Mouse (Mus musculus) kidney, embryonic 15.5 days (tissue): ENCODE results near the gene Rimkla. TPM values are rescaled to one million over a fixed set of nuclear protein-coding genes. Genes with fewer than 3 reads are reported as not detected.

ENCODE experiments used
- ATAC-seq: fragments of 200-750 bp; cut with Nextera tagmentation; replicated peaks from 2 replicates; pipeline ENCODE4 v1.8.0; 2017; ENCODE audit warnings: moderate TSS enrichment; ENCODE audit not compliant: low FRiP score
- H3K27ac ChIP-seq: fragments of 300-500 bp; sonication (generic); 2 replicates; pipeline ENCODE4 v1.5.1; 2015; ENCODE audit warnings: mild to moderate bottlenecking, inconsistent platforms
- H3K27me3 ChIP-seq: fragments of 300-500 bp; sonication (generic); 2 replicates; pipeline ENCODE4 v1.6.1; 2015; ENCODE audit warnings: inconsistent platforms
- H3K36me3 ChIP-seq: fragments of 300-500 bp; sonication (generic); 2 replicates; pipeline ENCODE4 v1.6.1; 2015; ENCODE audit warnings: inconsistent platforms
- H3K4me1 ChIP-seq: fragments of 300-500 bp; sonication (generic); 2 replicates; pipeline ENCODE4 v1.6.1; 2015; ENCODE audit warnings: inconsistent platforms
- H3K4me2 ChIP-seq: fragments of 300-500 bp; sonication (generic); 2 replicates; pipeline ENCODE4 v1.6.1; 2015; ENCODE audit warnings: moderate library complexity, mild to moderate bottlenecking, inconsistent platforms
- H3K4me3 ChIP-seq: fragments of 300-500 bp; sonication (generic); replicated peaks from 2 replicates; pipeline ENCODE4 v1.5.1; 2015; ENCODE audit warnings: mild to moderate bottlenecking, inconsistent platforms
- H3K9ac ChIP-seq: fragments of 300-500 bp; sonication (generic); 2 replicates; pipeline ENCODE4 v1.6.1; 2015; ENCODE audit warnings: mild to moderate bottlenecking, inconsistent platforms
- H3K9me3 ChIP-seq: fragments of 300-500 bp; sonication (generic); replicated peaks from 2 replicates; pipeline ENCODE4 v1.6.1; 2016; ENCODE audit warnings: inconsistent platforms
- WGBS: fragments of 180-500 bp; shearing (Covaris S2); methylation state at CpG from one replicate; pipeline ENCODE4 v1.1.7; 2015; ENCODE audit warnings: mixed read lengths; 5-methylcytosine and 5-hydroxymethylcytosine counted together
- polyA plus RNA-seq: library from polyadenylated mRNA; unstranded; fragments of >200 nt; fragmentation: Nextera tagmentation; extraction: Ambion mirVana; gene quantifications from 2 replicates; pipeline ENCODE4 v1.2.1, GENCODE M21; 2015

Rimkla gene
- polyA plus RNA-seq, 1 experiment from 2014 or later: 2.4 TPM

GRCm38 (mm10) chr4:119441836-119442235 is 50.6 kb downstream of the Rimkla start:
- no peak overlapping the region for H3K27ac ChIP-seq
- no peak overlapping the region for H3K4me2 ChIP-seq
- H3K4me1 ChIP-seq: peaks cover 4% of the 10 kb centered on the region
- no peak overlapping the region for H3K9ac ChIP-seq
- H3K36me3 ChIP-seq: no peaks in the 10 kb centered on the region
- H3K27me3 ChIP-seq: no peaks in the 10 kb centered on the region
- no peak for ATAC-seq
- WGBS: 89% methylated on average over 4 of the region's 4 CpGs
- H3K9me3 ChIP-seq: no peaks in the 10 kb centered on the region
- no peak overlapping the region for H3K4me3 ChIP-seq

DNA sequence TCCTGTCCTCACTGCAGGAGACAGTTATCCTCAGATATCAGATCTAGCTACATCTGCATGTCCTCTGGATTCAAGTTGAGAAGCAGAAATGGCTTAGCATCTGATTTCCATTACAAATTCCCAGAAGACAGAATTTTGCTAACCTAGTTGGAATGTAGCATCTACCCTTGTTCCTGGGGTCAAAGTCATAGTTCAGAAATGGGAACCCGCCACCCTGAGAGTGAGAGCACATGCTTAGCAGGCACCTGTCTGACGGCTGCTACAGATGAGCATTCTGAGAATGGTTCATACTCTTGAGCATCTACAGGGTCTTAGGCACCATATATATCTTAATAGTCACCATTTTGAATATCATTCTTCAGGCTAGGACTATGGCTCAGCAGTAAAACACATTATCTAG is 54.5 kb downstream of the Rimkla start:
- H3K4me1 ChIP-seq: peaks cover 4% of the 10 kb centered on the region
- no peaks in the 10 kb centered on the region for H3K27me3 ChIP-seq
- H3K9me3 ChIP-seq: no peaks in the 10 kb centered on the region
- 82% methylated on average over 2 of the region's 2 CpGs for WGBS
- H3K27ac ChIP-seq: no peak overlapping the region
- H3K36me3 ChIP-seq: no peaks in the 10 kb centered on the region
- H3K4me2 ChIP-seq: no peak overlapping the region
- H3K4me3 ChIP-seq: no peak overlapping the region
- ATAC-seq: no peak
- no peak overlapping the region for H3K9ac ChIP-seq

DNA sequence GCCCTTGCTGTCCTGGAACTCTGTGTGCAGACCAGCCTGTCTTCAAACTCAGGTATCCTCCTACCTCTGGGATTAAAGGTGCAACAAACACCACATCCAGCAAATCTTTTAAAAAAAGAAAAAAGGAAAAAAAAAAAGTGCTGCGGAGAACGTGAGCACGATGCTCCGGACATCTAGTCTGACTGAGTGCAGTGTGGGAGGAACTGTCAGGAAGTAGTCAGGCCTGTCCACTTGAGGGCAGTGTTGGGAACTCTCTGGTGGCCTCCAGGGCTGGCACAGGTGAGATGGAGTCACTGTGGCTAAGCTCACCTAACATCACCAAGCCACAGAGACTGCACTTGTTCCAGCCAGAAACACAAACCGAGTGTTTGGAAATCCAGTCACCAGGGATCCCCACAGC is 61.8 kb downstream of the Rimkla start:
- Histone ChIP-seq H3K27me3 (no peaks in the 10 kb centered on the region), H3K4me2 (no peak overlapping the region), H3K9me3 (no peaks in the 10 kb centered on the region), H3K4me1 (no peaks in the 10 kb centered on the region; the same call in 1 of the 2 replicates), H3K4me3 (no peak overlapping the region), H3K9ac (no peak overlapping the region), H3K36me3 (no peaks in the 10 kb centered on the region), H3K27ac (no peak overlapping the region)
- 0 out of 2 replicates have a peak, but pooled peaks have one; percentile 49 for ATAC-seq
- 22% methylated on average over 5 of the region's 5 CpGs for WGBS

- WGBS: 63% methylated on average over 2 of the region's 2 CpGs
- H3K9ac ChIP-seq: no peak overlapping the region
- no peak for ATAC-seq
These were observed 64.7 kb downstream of the Rimkla start for GRCm38 (mm10) chr4:119427680-119428079.

DNA sequence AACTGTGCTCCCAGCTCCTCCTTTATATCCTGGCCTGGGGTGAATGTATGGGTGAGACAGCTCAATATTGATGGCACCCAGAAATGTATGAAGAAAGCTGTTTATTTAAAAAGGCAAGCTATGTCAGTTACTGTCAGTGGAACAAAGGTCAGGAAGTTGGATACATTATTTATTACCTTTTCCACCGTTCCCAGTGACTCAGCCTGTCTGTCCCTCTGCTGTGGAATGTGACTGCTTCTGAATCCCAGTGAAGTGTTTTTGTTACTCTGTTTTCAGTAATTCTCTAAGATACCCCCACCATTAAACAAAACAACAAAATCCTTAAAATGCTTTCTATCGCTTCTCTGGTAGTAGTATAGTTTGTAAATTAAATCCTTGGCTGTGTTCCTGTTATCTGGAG is 66.8 kb downstream of the Rimkla start:
- Histone ChIP-seq H3K9me3 (no peaks in the 10 kb centered on the region), H3K36me3 (no peaks in the 10 kb centered on the region), H3K9ac (no peak overlapping the region), H3K4me1 (peaks cover 25% of the 10 kb centered on the region), H3K27ac (0 out of 2 replicates have a peak overlapping the region, but pooled peaks have one; percentile 29), H3K4me3 (no peak overlapping the region), H3K27me3 (no peaks in the 10 kb centered on the region), H3K4me2 (no peak overlapping the region)
- 29% methylated on average over 2 of the region's 2 CpGs for WGBS
- no peak for ATAC-seq

More at GRCm38 (mm10) chr4:119427680-119428079, 64.7 kb downstream of the Rimkla start:
- Histone ChIP-seq H3K9me3 (no peaks in the 10 kb centered on the region), H3K27me3 (no peaks in the 10 kb centered on the region), H3K27ac (no peak overlapping the region), H3K36me3 (no peaks in the 10 kb centered on the region), H3K4me2 (no peak overlapping the region), H3K4me1 (peaks cover 13% of the 10 kb centered on the region), H3K4me3 (no peak overlapping the region)

- H3K9ac ChIP-seq: no peak overlapping the region
- H3K4me2 ChIP-seq: no peak overlapping the region
- no peak overlapping the region for H3K4me3 ChIP-seq
- H3K27me3 ChIP-seq: no peaks in the 10 kb centered on the region
- no peaks in the 10 kb centered on the region for H3K36me3 ChIP-seq
- H3K4me1 ChIP-seq: peaks cover 28% of the 10 kb centered on the region
- ATAC-seq: no peak
- no peak overlapping the region for H3K27ac ChIP-seq
- 86% methylated on average over 2 of the region's 2 CpGs for WGBS
- H3K9me3 ChIP-seq: no peaks in the 10 kb centered on the region
These were observed 67.4 kb downstream of the Rimkla start for GRCm38 (mm10) chr4:119425077-119425476.

DNA sequence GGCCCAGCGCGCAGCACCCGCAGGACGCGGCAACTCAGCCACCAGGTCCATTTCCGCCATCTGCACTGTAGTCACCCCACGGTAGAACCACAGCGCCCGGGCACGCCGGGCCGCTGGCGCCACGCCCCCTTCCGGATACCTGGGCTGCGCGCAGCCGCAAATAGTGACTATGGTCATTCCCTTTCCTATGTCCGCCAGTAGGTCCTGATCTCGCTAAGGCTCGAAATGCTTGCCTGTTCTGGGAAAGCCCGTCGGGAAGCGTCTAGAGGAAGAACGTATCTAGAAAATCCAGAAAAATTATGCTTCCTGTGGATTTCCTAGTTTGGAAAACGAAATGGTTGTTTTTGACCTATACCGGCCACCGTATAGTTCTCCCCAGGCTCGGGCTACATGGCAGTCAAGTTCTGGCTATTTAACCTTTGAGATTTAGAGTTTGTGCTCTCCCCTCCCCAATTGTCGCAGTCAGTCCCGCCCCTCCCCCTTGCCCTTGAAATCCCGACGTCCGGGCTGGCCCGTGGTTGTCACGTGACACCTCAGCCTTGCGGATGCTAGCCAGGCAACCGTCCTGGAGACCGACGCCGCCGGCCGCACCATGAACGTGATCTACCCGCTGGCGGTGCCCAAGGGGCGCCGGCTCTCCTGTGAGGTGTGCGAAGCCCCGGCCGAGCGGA is 70.0 kb downstream of the Rimkla start, which contains the start of the genes Ppcs and Zmynd12:
Gene Ppcs, minus strand, starts transcription at position 127 of the 671 bp plus-strand sequence.
Gene Zmynd12, plus strand, starts transcription at position 521 of the 671 bp plus-strand sequence.
- H3K27ac ChIP-seq: peak within 1 kb of the TSS; percentile 97
- H3K9me3 ChIP-seq: no peaks in the 10 kb centered on the region
- no peaks in the 10 kb centered on the region for H3K27me3 ChIP-seq
- H3K36me3 ChIP-seq: peaks cover 20% of the 10 kb centered on the region
- peaks cover 28% of the 10 kb centered on the region for H3K4me1 ChIP-seq
- under 1% methylated on average over 52 of the region's 52 CpGs for WGBS
- peak; percentile 96 for ATAC-seq
- H3K4me3 ChIP-seq: peak within 1 kb of the TSS; percentile 61
- H3K9ac ChIP-seq: peak within 1 kb of the TSS; percentile 69
- peak within 1 kb of the TSS; percentile 91 for H3K4me2 ChIP-seq

GRCm38 (mm10) chr4:119421921-119422293 is 70.5 kb downstream of the Rimkla start:
- H3K36me3 ChIP-seq: peaks cover 20% of the 10 kb centered on the region
- H3K27ac ChIP-seq: peak overlapping the region; percentile 97
- H3K4me2 ChIP-seq: peak overlapping the region; percentile 91
- WGBS: under 1% methylated on average over 31 of the region's 31 CpGs
- H3K9me3 ChIP-seq: no peaks in the 10 kb centered on the region
- H3K4me3 ChIP-seq: peak overlapping the region; percentile 61
- ATAC-seq: peak; percentile 64; the same call in 1 of the 2 replicates
- no peaks in the 10 kb centered on the region for H3K27me3 ChIP-seq
- H3K9ac ChIP-seq: peak overlapping the region; percentile 69
- peaks cover 28% of the 10 kb centered on the region for H3K4me1 ChIP-seq

- H3K9me3 ChIP-seq: no peaks in the 10 kb centered on the region
- no peaks in the 10 kb centered on the region for H3K27me3 ChIP-seq
- peaks cover 20% of the 10 kb centered on the region for H3K36me3 ChIP-seq
- H3K27ac ChIP-seq: no peak overlapping the region
- peak overlapping the region; percentile 61 for H3K4me3 ChIP-seq
- H3K4me1 ChIP-seq: peaks cover 28% of the 10 kb centered on the region
- 42% methylated on average over 3 of the region's 3 CpGs for WGBS
- ATAC-seq: no peak
- H3K9ac ChIP-seq: peak overlapping the region; percentile 69
- H3K4me2 ChIP-seq: peak overlapping the region; percentile 91
These were observed 71.2 kb downstream of the Rimkla start for GRCm38 (mm10) chr4:119421191-119421590.

- Histone ChIP-seq H3K4me3 (no peak overlapping the region), H3K9ac (no peak overlapping the region), H3K4me2 (no peak overlapping the region), H3K4me1 (peaks cover 27% of the 10 kb centered on the region), H3K27ac (no peak overlapping the region), H3K36me3 (peaks cover 20% of the 10 kb centered on the region), H3K27me3 (no peaks in the 10 kb centered on the region), H3K9me3 (no peaks in the 10 kb centered on the region)
- 91% methylated on average over 3 of the region's 3 CpGs for WGBS
- no peak for ATAC-seq
These were observed 74.5 kb downstream of the Rimkla start for GRCm38 (mm10) chr4:119417894-119418293.

GRCm38 (mm10) chr4:119417270-119417669 is 75.2 kb downstream of the Rimkla start:
- Histone ChIP-seq H3K36me3 (peaks cover 20% of the 10 kb centered on the region), H3K9me3 (no peaks in the 10 kb centered on the region), H3K4me2 (no peak overlapping the region), H3K4me3 (no peak overlapping the region), H3K4me1 (peaks cover 30% of the 10 kb centered on the region), H3K27me3 (no peaks in the 10 kb centered on the region), H3K27ac (no peak overlapping the region), H3K9ac (no peak overlapping the region)
- 80% methylated on average over 3 of the region's 3 CpGs for WGBS
- no peak for ATAC-seq
